Comparison of ENCODE assay signal across 18 mouse cellular contexts in the genomic region with DNA sequence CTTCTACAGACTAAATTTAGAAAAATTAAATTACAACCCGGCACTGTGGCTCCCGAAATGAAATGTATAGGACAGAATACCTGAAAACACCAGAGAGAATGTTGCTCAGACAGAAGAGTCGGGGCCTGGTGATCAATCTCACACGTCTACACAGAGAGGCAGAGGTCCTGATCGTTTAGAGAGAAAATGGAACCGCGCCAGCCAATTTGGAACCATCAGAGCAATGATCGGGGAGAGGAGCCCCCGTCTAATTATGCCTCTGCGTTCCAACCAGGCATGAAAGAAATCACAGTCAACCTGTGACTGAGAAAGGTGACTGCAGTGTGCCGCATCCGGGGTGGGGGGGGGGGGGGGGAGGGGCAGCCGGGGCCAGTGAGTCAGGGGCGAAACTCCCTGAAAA. TPM values are rescaled to one million over a fixed set of nuclear protein-coding genes. Genes with fewer than 3 reads are reported as not detected.
A peak's percentile ranks its signal among the peaks of the same experiment; 100 is the strongest.
DNase-seq lines count a peak whose midpoint lies in the region; ATAC-seq and TF ChIP-seq lines count a peak whose summit lies in the region.
"Had no signal": no experiment of that assay in that cellular context is flagged by ENCODE, and none has a peak within 500 bp of the region (broad histone marks: within the 10 kb centered on the region; RNA-seq: fewer than 3 reads in every experiment).

No protein-coding gene starts in this region.

- H3K4me1 ChIP-seq in forebrain, embryonic 15.5 days, result 0 out of 2 replicates have a peak, but pooled peaks cover 7% of the 10 kb centered on the region
- no peaks in the 10 kb centered on the region for H3K4me1 ChIP-seq in forebrain, embryonic 16.5 days (replicated peaks; ENCODE audit: control insufficient read depth, insufficient read depth, low read length)
- H3K4me1 ChIP-seq in lung, embryonic 15.5 days, result no peaks in the 10 kb centered on the region
- peaks cover 2% of the 10 kb centered on the region; the same call in 1 of the 2 replicates for H3K4me1 ChIP-seq in olfactory bulb, adult 2 months (ENCODE audit: control insufficient read depth, insufficient read depth, low read length)
- H3K4me1 ChIP-seq: heart, embryonic 12.5 days; hindbrain, embryonic 10.5 days had no signal

- TF ChIP-seq POLR2A in brain, embryonic 14.5 days (IDR thresholded peaks at IDR 0.05; ENCODE audit: borderline replicate concordance, extremely low read depth, insufficient read depth, insufficient read length, poor library complexity, severe bottlenecking), result no peak
- TF ChIP-seq POLR2A in olfactory bulb, adult 2 months (IDR thresholded peaks at IDR 0.05; ENCODE audit: insufficient read depth, low read depth, low read length), result no peak

- no peaks in the 10 kb centered on the region for H3K36me3 ChIP-seq in forebrain, embryonic 15.5 days
- no peaks in the 10 kb centered on the region for H3K36me3 ChIP-seq in forebrain, embryonic 16.5 days (ENCODE audit: control insufficient read depth, insufficient read depth)
- H3K36me3 ChIP-seq in lung, embryonic 15.5 days, result no peaks in the 10 kb centered on the region
- H3K36me3 ChIP-seq: embryonic facial prominence, embryonic 13.5 days; heart, embryonic 12.5 days; hindbrain, embryonic 10.5 days; hindbrain, embryonic 15.5 days had no signal

- no peak overlapping the region for H3K9ac ChIP-seq in forebrain, embryonic 15.5 days (replicated peaks)
- no peak overlapping the region for H3K9ac ChIP-seq in forebrain, embryonic 16.5 days (replicated peaks; ENCODE audit: low read depth, low read length)
- no peak overlapping the region for H3K9ac ChIP-seq in lung, embryonic 15.5 days
- H3K9ac ChIP-seq: embryonic facial prominence, embryonic 13.5 days; heart, embryonic 12.5 days; hindbrain, embryonic 15.5 days had no signal

- no peak overlapping the region for H3K27ac ChIP-seq in forebrain, embryonic 15.5 days (replicated peaks)
- H3K27ac ChIP-seq in forebrain, embryonic 16.5 days (ENCODE audit: low read length), result no peak overlapping the region
- H3K27ac ChIP-seq in lung, embryonic 15.5 days, result no peak overlapping the region
- peak overlapping the region; percentile 76 for H3K27ac ChIP-seq in olfactory bulb, adult 2 months (ENCODE audit: insufficient read depth, low read depth, low read length)
- H3K27ac ChIP-seq: embryonic facial prominence, embryonic 13.5 days; gastrocnemius, adult 2 months; hindbrain, embryonic 10.5 days; hindbrain, embryonic 15.5 days had no signal

- H3K4me3 ChIP-seq in forebrain, embryonic 15.5 days, result no peak overlapping the region
- no peak overlapping the region for H3K4me3 ChIP-seq in forebrain, embryonic 16.5 days (replicated peaks; ENCODE audit: low read length)
- H3K4me3 ChIP-seq in lung, embryonic 15.5 days, result no peak overlapping the region
- H3K4me3 ChIP-seq in olfactory bulb, adult 2 months (ENCODE audit: insufficient read depth, low read depth, low read length), result no peak overlapping the region
- H3K4me3 ChIP-seq: embryonic facial prominence, embryonic 13.5 days; gastrocnemius, adult 2 months; heart, embryonic 12.5 days; hindbrain, embryonic 10.5 days; hindbrain, embryonic 15.5 days had no signal

- no peak for TF ChIP-seq CTCF in brain, embryonic 14.5 days (IDR thresholded peaks at IDR 0.05; ENCODE audit: borderline replicate concordance, extremely low read depth, insufficient read depth, insufficient read length)
- no peak for TF ChIP-seq CTCF in olfactory bulb, adult 2 months (IDR thresholded peaks at IDR 0.05; ENCODE audit: insufficient read depth, low read depth, low read length)

- no peak for DNase-seq in lung, postnatal 4 days
- DNase-seq in brain, embryonic 14.5 days (ENCODE audit: low read depth), result peak; percentile 66
- DNase-seq: adrenal gland, adult 8-10 months; adrenal gland, postnatal 36 days; cerebellum, adult 11-12 months; cerebellum, adult 9-10 months; cerebellum, postnatal 36 days; gastrocnemius, adult 2 months; gastrocnemius, postnatal 25 days had no signal

- no peak overlapping the region for H3K4me2 ChIP-seq in forebrain, embryonic 15.5 days (replicated peaks)
- H3K4me2 ChIP-seq in forebrain, embryonic 16.5 days (ENCODE audit: low read length), result no peak overlapping the region
- peak overlapping the region; percentile 4; the same call in 1 of the 2 replicates for H3K4me2 ChIP-seq in lung, embryonic 15.5 days
- H3K4me2 ChIP-seq: embryonic facial prominence, embryonic 13.5 days; heart, embryonic 12.5 days; hindbrain, embryonic 15.5 days had no signal

- no peaks in the 10 kb centered on the region for H3K27me3 ChIP-seq in forebrain, embryonic 15.5 days
- H3K27me3 ChIP-seq in forebrain, embryonic 16.5 days (replicated peaks; ENCODE audit: control insufficient read depth, insufficient read depth, low read length), result no peaks in the 10 kb centered on the region
- no peaks in the 10 kb centered on the region for H3K27me3 ChIP-seq in lung, embryonic 15.5 days
- H3K27me3 ChIP-seq: heart, embryonic 12.5 days; hindbrain, embryonic 15.5 days had no signal

- no peaks in the 10 kb centered on the region for H3K9me3 ChIP-seq in forebrain, embryonic 15.5 days
- H3K9me3 ChIP-seq in forebrain, embryonic 16.5 days (ENCODE audit: control insufficient read depth, low read length), result no peaks in the 10 kb centered on the region
- H3K9me3 ChIP-seq in lung, embryonic 15.5 days, result no peaks in the 10 kb centered on the region
- H3K9me3 ChIP-seq: embryonic facial prominence, embryonic 13.5 days; heart, embryonic 12.5 days; hindbrain, embryonic 10.5 days; hindbrain, embryonic 15.5 days had no signal

- 33% methylated on average over 14 of the region's 14 CpGs for WGBS in forebrain, embryonic 15.5 days
- 34% methylated on average over 12 of the region's 14 CpGs for WGBS in forebrain, embryonic 16.5 days
- 36% methylated on average over 11 of the region's 14 CpGs for WGBS in lung, embryonic 15.5 days
- WGBS in olfactory bulb, adult 2 months, result 24% methylated on average over 13 of the region's 14 CpGs

- 0 out of 2 replicates have a peak, but pooled peaks have one; percentile 38 for ATAC-seq in forebrain, embryonic 15.5 days (replicated peaks)
- ATAC-seq in forebrain, embryonic 16.5 days, result no peak
- ATAC-seq in lung, embryonic 15.5 days (ENCODE audit: borderline replicate concordance, extremely low read depth, low FRiP score, low TSS enrichment), result no peak
- ATAC-seq: inflammation-experienced regulatory T-cells, adult 6 months had no signal

RNA-seq across cellular contexts. Expression of gene Ccdc149, which starts 24.4 kb away (rescaled TPM):
- polyA plus RNA-seq in forebrain, embryonic 15.5 days (2015; fragmentation: Nextera tagmentation; extraction: Ambion mirVana), result 11.2 and 11.7 TPM in 2 replicates
- 12.5 and 13.5 TPM in 2 replicates for polyA plus RNA-seq in forebrain, embryonic 16.5 days (2015; fragmentation: Nextera tagmentation; extraction: Ambion mirVana)
- polyA plus RNA-seq in lung, embryonic 15.5 days (2015; fragmentation: Nextera tagmentation; extraction: Ambion mirVana), result 3.3 TPM in 2 replicates
- polyA plus RNA-seq in brain, embryonic 14.5 days (2012; rRNA removed), result 8.0 and 11.3 TPM in 2 replicates
- polyA plus RNA-seq in olfactory bulb, adult 2 months (2012; ENCODE audit: insufficient read depth, insufficient read length, low replicate concordance, missing spikeins), result not detected in 2 replicates
- polyA plus RNA-seq: inflammation-experienced regulatory T-cells, adult 6 months had no signal
